32 mouse cellular contexts compared by ENCODE assay signal in the genomic region with DNA sequence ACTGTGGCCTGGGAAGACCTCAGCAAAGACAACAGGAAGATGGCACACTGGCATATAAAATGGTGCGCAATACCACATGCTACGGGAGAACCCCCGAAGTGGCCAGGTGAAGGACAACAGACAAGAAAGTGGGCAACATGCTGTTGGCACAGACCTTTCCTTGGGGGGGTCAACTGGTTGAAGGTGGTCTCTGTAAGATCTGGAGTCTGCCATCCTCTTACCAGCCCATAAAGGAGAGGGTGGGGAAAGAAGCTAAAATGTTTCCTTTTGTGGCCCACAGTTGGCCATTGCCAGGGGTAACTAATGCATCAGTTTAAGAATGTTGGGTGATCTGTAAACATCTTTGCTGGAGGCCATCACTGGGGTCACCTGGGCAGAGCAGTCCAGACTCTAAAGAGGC.
"Had no signal": no experiment of that assay in that cellular context is flagged by ENCODE, and none has a peak within 500 bp of the region (broad histone marks: within the 10 kb centered on the region; RNA-seq: fewer than 3 reads in every experiment).

No protein-coding gene starts in this region.

- H3K9ac ChIP-seq: limb, embryonic 12.5 days; limb, embryonic 13.5 days; limb, embryonic 15.5 days; liver, embryonic 12.5 days; liver, embryonic 13.5 days; liver, embryonic 14.5 days; liver, embryonic 15.5 days; liver, postnatal 0 days; lung, embryonic 14.5 days; lung, embryonic 15.5 days; midbrain, embryonic 12.5 days; midbrain, embryonic 13.5 days; midbrain, embryonic 15.5 days; neural tube, embryonic 12.5 days had no signal

- H3K4me1 ChIP-seq: liver, embryonic 12.5 days; liver, embryonic 13.5 days; liver, embryonic 15.5 days; megakaryocyte, embryonic 14.5 days had no signal

- H3K4me3 ChIP-seq: left cerebral cortex, adult 2 months; limb, embryonic 10.5 days; limb, embryonic 12.5 days; limb, embryonic 13.5 days; limb, embryonic 15.5 days; liver, embryonic 12.5 days; liver, embryonic 13.5 days; liver, embryonic 15.5 days; lung, embryonic 15.5 days; megakaryocyte, embryonic 14.5 days; midbrain, embryonic 10.5 days; midbrain, embryonic 12.5 days; midbrain, embryonic 13.5 days; midbrain, embryonic 15.5 days; myocyte; neural tube, embryonic 12.5 days had no signal

- H3K27ac ChIP-seq: left cerebral cortex, adult 2 months; limb, embryonic 10.5 days; limb, embryonic 12.5 days; limb, embryonic 13.5 days; limb, embryonic 15.5 days; liver, embryonic 12.5 days; liver, embryonic 13.5 days; liver, embryonic 14.5 days; liver, embryonic 15.5 days; lung, embryonic 15.5 days; macrophage; midbrain, embryonic 10.5 days; midbrain, embryonic 12.5 days; midbrain, embryonic 13.5 days; midbrain, embryonic 15.5 days; neural tube, embryonic 12.5 days had no signal

- H3K36me3 ChIP-seq: limb, embryonic 10.5 days; limb, embryonic 12.5 days; limb, embryonic 13.5 days; limb, embryonic 15.5 days; liver, embryonic 12.5 days; liver, embryonic 13.5 days; liver, embryonic 15.5 days; lung, embryonic 15.5 days; midbrain, embryonic 10.5 days; midbrain, embryonic 12.5 days; midbrain, embryonic 13.5 days; midbrain, embryonic 15.5 days; neural tube, embryonic 12.5 days had no signal

- H3K27me3 ChIP-seq: limb, embryonic 12.5 days; limb, embryonic 13.5 days; limb, embryonic 15.5 days; liver, embryonic 12.5 days; liver, embryonic 13.5 days; liver, embryonic 15.5 days; lung, embryonic 15.5 days had no signal

- ATAC-seq: liver, embryonic 12.5 days; liver, postnatal 0 days; lung, postnatal 0 days; midbrain, embryonic 13.5 days; midbrain, embryonic 15.5 days; midbrain, embryonic 16.5 days had no signal

- DNase-seq: left cerebral cortex, postnatal 4 days; liver; liver, embryonic 13.5 days; liver, postnatal 0 days; lung, adult 18-20 months; lung, adult 2 months; lung, embryonic 14.5 days; lung, postnatal 10 days; lung, postnatal 14 days; lung, postnatal 36 days; lung, postnatal 4 days; midbrain, embryonic 14.5 days had no signal

- H3K9me3 ChIP-seq: limb, embryonic 10.5 days; limb, embryonic 12.5 days; limb, embryonic 13.5 days; limb, embryonic 15.5 days; liver, embryonic 12.5 days; liver, embryonic 13.5 days; liver, embryonic 15.5 days; lung, embryonic 15.5 days; midbrain, embryonic 12.5 days; midbrain, embryonic 13.5 days; midbrain, embryonic 15.5 days; neural tube, embryonic 12.5 days had no signal

- H3K4me2 ChIP-seq: limb, embryonic 12.5 days; limb, embryonic 13.5 days; limb, embryonic 15.5 days; liver, embryonic 11.5 days; liver, embryonic 12.5 days; liver, embryonic 13.5 days; liver, embryonic 15.5 days; lung, embryonic 14.5 days; lung, embryonic 15.5 days; midbrain, embryonic 12.5 days; midbrain, embryonic 13.5 days; midbrain, embryonic 15.5 days; neural tube, embryonic 12.5 days had no signal
